Mouse (Mus musculus): ENCODE data around the gene Eif4a3.

DNA sequence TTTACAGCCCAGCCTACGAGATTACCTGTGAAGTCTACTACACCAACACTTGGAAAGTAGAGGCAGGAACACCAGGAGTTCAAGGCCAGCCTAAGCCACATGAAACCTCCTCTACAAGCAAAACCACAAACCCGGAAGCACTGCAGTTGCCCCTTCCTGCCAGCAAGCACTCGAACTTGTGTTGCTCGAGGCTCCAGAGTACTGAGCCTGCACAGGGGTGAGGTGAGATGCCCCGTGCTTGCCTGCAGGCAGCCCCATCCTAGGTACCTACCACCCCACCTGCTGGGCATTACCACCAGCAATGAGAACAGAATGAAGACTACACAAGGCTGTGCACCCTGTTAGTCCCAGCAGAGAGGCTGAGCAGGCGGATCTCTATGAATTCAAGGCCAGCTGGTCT lies 1.9 kb downstream of the Eif4a3 start:
- TF ChIP-seq MXI1 (IDR thresholded peaks at IDR 0.05; ENCODE audit: low read depth, low read length) (no peak), POLR2A (IDR thresholded peaks at IDR 0.05; ENCODE audit: control insufficient read depth in 1 of 2, insufficient read depth in 1 of 2, low read depth in 1 of 2, low read length in 2 of 2, poor library complexity in 1 of 2) (no peak), MAFK (IDR thresholded peaks at IDR 0.05; ENCODE audit: borderline replicate concordance, low read depth, low read length) (no peak), ZNF384 (IDR thresholded peaks at IDR 0.05; ENCODE audit: low read depth, low read length) (no peak)
